Mouse (Mus musculus) olfactory bulb, adult 2 months (tissue): ENCODE measurements around the gene H3f3b.

Experiments used
- CTCF ChIP-seq: fragments of 200-500 bp; IDR thresholded peaks from 2 replicates; pipeline ENCODE4 v1.5.1; 2012; ENCODE audit warnings: low read depth, mild to moderate bottlenecking, low read length, moderate library complexity; ENCODE audit not compliant: insufficient read depth
- POLR2A ChIP-seq: fragments of 200-500 bp; IDR thresholded peaks from 2 replicates; pipeline ENCODE4 v1.6.1; 2012; ENCODE audit warnings: mild to moderate bottlenecking, low read depth, low read length, moderate library complexity; ENCODE audit not compliant: insufficient read depth

- no peak for TF ChIP-seq CTCF
- no peak for TF ChIP-seq POLR2A
Measured at GRCm38 (mm10) chr11:116074436-116074991, 46.8 kb upstream of the H3f3b start.
